Mouse (Mus musculus): ENCODE measurements around the gene Tarsl2. TPM values are rescaled to one million over a fixed set of nuclear protein-coding genes. Genes with fewer than 3 reads are reported as not detected.

The Tarsl2 gene
- polyA plus RNA-seq, 1 experiment: 3.7 TPM

DNA sequence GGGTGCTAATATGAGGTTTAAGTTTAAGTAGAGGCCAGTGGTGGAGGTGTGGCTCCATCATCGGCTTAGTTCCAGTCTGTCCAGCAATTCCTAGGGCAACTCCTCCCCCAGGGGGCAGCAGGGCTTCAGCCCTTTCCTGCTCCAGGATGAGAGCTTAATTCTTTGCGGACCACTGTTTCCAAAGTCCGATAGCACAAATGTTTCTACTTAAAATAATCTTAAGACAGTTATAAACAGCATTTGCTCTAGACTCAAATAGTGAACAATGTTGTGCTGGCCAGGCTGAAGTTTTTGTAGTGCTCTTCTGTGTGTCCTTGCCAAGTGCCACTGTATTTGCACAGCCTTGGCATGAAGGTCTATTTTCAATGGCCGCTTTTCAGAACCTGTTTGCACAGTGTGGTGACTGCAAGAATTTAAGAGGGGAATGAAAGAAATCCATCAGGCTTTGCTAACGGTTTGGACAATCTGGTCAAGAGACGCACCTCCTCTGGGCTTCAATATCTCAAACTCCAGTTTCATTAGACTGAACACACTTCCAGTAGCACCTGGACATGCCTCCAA is 757 bp upstream of the Tarsl2 start:
- TF ChIP-seq CTCF (IDR thresholded peaks at IDR 0.05; ENCODE audit: low read depth, low read length) (no peak), POLR2A (IDR thresholded peaks at IDR 0.05; ENCODE audit: borderline replicate concordance, low read depth, low read length) (no peak)
- Histone ChIP-seq H3K4me3 (ENCODE audit: insufficient read depth, low read length) (peak overlapping the region; percentile 9; the same call in 1 of the 2 replicates), H3K4me1 (ENCODE audit: control insufficient read depth, insufficient read depth, low read length) (no peaks in the 10 kb centered on the region), H3K27ac (ENCODE audit: insufficient read depth, low read depth, low read length) (no peak overlapping the region)

DNA sequence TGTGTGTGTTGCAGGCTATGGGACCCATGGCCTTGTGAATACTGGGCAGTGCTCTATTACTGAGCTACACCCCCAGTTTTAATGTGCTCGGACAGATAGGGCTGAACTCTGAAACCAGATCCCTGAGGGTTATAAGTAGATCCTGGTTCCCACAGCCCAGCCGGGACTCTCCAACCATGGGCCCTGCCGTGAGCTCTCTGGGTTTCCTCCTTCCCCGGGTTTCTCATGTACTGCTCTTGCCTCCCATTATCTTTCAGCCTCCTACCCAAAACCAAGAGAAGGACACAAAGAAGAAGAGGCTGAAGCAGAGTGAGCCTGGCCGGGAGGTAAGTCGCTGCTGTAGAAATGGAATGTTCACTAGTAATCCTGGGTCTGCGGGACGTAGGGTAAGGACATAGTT is 1.3 kb downstream of the Tarsl2 start:
- TF ChIP-seq CTCF (IDR thresholded peaks at IDR 0.05; ENCODE audit: low read depth, low read length) (no peak), POLR2A (IDR thresholded peaks at IDR 0.05; ENCODE audit: borderline replicate concordance, low read depth, low read length) (no peak)
- H3K4me3 ChIP-seq (ENCODE audit: insufficient read depth, low read length): no peak overlapping the region
- peaks cover 7% of the 10 kb centered on the region for H3K4me1 ChIP-seq (ENCODE audit: control insufficient read depth, insufficient read depth, low read length)
- no peak overlapping the region for H3K27ac ChIP-seq (ENCODE audit: insufficient read depth, low read depth, low read length)

DNA sequence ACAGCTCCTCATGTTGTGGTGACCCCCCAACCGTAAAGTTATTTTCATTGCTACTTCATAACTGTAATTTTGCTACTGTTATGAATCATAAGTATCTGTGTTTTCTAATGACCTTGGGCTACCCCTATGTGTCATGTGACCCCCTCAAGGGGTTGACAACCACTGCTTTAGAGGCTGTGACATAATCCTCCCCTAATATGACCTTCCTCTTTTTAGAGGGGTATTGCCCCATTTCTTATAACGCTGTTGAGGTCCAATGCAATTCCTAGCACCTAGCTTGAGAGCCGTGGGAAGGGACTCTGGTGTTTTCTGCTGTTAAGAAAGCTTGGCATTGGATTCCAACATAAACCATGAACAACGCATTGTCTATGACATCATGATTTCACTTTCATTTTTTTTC is 6.0 kb downstream of the Tarsl2 start:
- H3K4me1 ChIP-seq (ENCODE audit: control insufficient read depth, insufficient read depth, low read length): peaks cover 7% of the 10 kb centered on the region
- TF ChIP-seq CTCF (IDR thresholded peaks at IDR 0.05; ENCODE audit: low read depth, low read length): no peak
- no peak overlapping the region for H3K27ac ChIP-seq (ENCODE audit: insufficient read depth, low read depth, low read length)
- no peak overlapping the region for H3K4me3 ChIP-seq (ENCODE audit: insufficient read depth, low read length)

DNA sequence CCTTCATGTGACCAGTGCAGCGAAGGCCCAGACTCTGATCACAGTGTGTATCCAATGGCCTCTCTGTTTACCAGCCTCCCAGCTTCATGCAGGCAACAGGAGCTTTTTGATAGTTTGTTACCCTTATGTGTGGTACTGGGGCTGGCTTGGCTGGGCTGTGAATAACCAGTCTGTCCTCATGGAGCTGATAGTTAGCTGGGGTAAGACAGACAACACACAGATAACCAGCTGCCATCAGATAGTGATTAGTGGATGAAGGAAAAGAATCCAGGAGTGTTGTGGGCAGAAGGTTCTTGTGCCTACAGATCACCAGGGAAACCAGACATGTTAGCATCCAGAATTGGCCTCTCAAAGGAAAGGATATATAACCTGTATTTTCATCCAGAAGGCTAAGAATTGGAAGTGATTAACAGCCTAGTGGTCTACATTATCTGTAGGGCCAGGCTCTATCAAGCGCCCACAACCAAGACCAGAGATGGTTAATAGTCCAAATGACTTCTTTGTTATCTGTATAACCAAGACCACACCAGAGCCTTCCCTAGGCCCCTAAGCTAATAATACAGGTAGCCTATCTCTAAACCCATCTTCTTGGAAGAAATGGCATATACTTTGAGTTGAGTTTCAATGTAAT is 12.9 kb downstream of the Tarsl2 start:
- TF ChIP-seq CTCF (IDR thresholded peaks at IDR 0.05; ENCODE audit: low read depth, low read length) (no peak), POLR2A (IDR thresholded peaks at IDR 0.05; ENCODE audit: borderline replicate concordance, low read depth, low read length) (no peak)
- no peaks in the 10 kb centered on the region for H3K4me1 ChIP-seq (ENCODE audit: control insufficient read depth, insufficient read depth, low read length)
- no peak overlapping the region for H3K27ac ChIP-seq (ENCODE audit: insufficient read depth, low read depth, low read length)
- H3K4me3 ChIP-seq (ENCODE audit: insufficient read depth, low read length): no peak overlapping the region

DNA sequence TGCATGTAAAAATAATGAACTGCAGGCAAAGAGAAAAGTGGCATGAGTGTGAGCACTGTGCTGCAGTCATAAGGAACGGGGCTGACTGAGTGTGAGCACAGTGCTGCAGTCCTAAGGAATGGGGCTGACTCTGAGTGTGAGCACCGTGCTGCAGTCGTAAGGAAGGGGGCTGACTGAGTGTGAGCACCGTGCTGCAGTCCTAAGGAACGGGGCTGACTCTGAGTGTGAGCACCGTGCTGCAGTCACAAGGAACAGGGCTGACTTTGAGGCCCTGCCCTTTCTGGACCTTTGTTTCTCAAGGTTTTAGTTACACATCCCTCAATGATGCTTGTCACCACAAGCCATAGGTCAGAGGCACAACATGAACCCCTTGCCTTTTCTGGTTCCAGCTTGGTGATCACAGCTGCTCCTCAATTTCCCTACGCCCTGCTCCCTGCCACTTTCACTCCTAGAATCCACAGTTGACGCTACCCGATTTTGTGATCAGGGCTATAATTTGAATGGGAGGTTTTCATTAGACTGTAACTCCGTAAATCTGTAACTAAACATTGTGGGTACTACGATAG is 18.6 kb downstream of the Tarsl2 start:
- Histone ChIP-seq H3K4me3 (ENCODE audit: insufficient read depth, low read length) (no peak overlapping the region), H3K4me1 (ENCODE audit: control insufficient read depth, insufficient read depth, low read length) (no peaks in the 10 kb centered on the region), H3K27ac (ENCODE audit: insufficient read depth, low read depth, low read length) (no peak overlapping the region)
- no peak for TF ChIP-seq POLR2A (IDR thresholded peaks at IDR 0.05; ENCODE audit: borderline replicate concordance, low read depth, low read length)
- no peak for TF ChIP-seq CTCF (IDR thresholded peaks at IDR 0.05; ENCODE audit: low read depth, low read length)

DNA sequence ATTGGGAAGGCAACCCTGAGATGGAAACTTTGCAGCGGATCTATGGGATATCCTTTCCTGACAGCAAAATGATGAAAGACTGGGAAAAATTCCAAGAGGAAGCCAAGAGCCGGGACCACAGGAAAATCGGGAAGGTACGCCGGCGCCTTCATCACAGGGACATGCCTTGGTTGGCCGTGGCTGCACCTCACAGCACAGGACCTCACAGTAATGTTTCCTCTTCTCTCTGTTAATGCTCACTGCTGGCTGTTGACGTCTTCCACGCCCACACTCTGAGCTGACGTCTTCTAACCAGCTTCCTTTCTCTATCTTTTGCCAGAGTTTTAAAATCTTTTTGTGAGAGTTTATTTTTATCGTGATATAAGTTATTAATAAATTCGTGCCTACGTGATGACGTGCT is 19.2 kb downstream of the Tarsl2 start:
- no peak overlapping the region for H3K27ac ChIP-seq (ENCODE audit: insufficient read depth, low read depth, low read length)
- no peak for TF ChIP-seq POLR2A (IDR thresholded peaks at IDR 0.05; ENCODE audit: borderline replicate concordance, low read depth, low read length)
- no peak for TF ChIP-seq CTCF (IDR thresholded peaks at IDR 0.05; ENCODE audit: low read depth, low read length)
- no peak overlapping the region for H3K4me3 ChIP-seq (ENCODE audit: insufficient read depth, low read length)
- no peaks in the 10 kb centered on the region for H3K4me1 ChIP-seq (ENCODE audit: control insufficient read depth, insufficient read depth, low read length)

DNA sequence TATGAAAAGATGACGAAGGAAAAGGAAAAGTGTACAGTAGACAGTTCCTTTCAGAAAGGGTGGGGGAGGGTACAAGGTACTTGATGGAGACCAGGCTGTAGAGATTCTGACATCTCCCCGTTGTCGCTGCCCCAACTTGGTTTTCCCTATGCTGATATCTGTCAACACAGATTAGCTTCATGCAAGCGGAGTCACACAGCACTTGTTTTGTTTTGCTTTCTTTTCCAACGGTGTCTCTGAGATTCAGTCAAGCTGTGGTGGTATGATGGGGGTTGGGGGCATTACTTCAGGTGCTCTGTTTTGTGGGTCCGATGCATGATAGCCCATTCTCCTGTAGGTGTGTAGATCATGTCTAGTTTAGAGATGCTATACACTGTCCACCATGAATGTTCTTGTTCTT is 22.8 kb downstream of the Tarsl2 start:
- H3K4me1 ChIP-seq (ENCODE audit: control insufficient read depth, insufficient read depth, low read length): no peaks in the 10 kb centered on the region
- H3K4me3 ChIP-seq (ENCODE audit: insufficient read depth, low read length): no peak overlapping the region
- no peak overlapping the region for H3K27ac ChIP-seq (ENCODE audit: insufficient read depth, low read depth, low read length)
- TF ChIP-seq POLR2A (IDR thresholded peaks at IDR 0.05; ENCODE audit: borderline replicate concordance, low read depth, low read length) (no peak), CTCF (IDR thresholded peaks at IDR 0.05; ENCODE audit: low read depth, low read length) (no peak)

DNA sequence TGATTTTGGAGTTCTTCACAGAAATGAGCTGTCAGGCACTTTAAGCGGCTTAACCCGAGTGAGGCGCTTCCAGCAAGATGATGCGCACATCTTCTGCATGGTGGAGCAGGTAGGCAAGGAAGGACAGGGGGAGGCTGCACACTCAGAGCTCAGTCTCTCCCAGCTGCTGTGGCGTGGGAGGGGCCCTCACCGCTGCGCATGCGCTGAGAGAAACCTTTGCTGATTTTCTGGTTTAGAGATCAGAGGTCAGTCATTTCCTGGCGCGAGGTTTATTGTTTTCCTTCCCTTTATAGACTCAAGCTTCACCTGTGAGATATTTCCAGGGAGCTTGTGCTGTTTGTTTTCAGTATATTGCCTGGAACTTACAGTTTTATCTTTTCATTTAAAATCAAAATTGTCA is 33.4 kb downstream of the Tarsl2 start:
- Histone ChIP-seq H3K4me1 (ENCODE audit: control insufficient read depth, insufficient read depth, low read length) (peaks cover 8% of the 10 kb centered on the region), H3K4me3 (ENCODE audit: insufficient read depth, low read length) (no peak overlapping the region)
- TF ChIP-seq CTCF (IDR thresholded peaks at IDR 0.05; ENCODE audit: low read depth, low read length): no peak
- no peak for TF ChIP-seq POLR2A (IDR thresholded peaks at IDR 0.05; ENCODE audit: borderline replicate concordance, low read depth, low read length)

DNA sequence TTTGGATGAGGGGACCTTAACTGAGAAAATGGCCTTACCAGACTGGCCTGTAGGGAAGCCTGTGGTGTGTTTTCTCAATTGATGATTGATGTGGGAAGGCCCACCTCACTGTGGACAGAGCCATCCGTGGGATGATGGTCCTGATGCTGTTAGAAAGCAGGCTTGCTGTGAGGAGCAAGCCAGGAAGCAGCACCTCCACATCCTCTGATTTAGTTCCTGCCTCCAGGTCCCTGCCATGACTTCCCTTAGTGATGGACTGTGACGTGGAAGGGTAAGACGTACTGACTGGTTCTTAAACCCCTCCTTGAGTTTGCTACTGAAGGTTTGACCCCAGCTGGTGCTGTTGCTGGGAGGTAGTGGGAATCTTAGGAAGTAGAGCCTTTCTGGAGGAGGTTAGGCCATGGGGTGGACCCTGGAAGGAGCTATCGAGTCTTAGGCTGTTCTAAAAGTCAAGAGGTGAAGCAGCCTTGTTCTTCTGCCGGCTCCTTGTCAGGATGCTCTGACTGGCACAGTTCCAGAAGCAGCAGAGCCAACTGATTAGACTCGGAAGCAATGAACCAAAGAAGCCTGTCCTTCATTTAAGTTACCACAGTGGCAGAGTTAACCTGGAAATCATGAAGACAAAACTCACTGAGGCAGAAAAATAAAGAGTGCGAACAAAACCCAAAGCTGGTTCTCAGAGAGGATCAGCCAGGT is 34.4 kb downstream of the Tarsl2 start:
- Histone ChIP-seq H3K4me3 (ENCODE audit: insufficient read depth, low read length) (no peak overlapping the region), H3K27ac (ENCODE audit: insufficient read depth, low read depth, low read length) (no peak overlapping the region), H3K4me1 (ENCODE audit: control insufficient read depth, insufficient read depth, low read length) (peaks cover 8% of the 10 kb centered on the region)
- TF ChIP-seq POLR2A (IDR thresholded peaks at IDR 0.05; ENCODE audit: borderline replicate concordance, low read depth, low read length): no peak
- TF ChIP-seq CTCF (IDR thresholded peaks at IDR 0.05; ENCODE audit: low read depth, low read length): no peak

More for the DNA sequence above, 33.4 kb downstream of the Tarsl2 start:
- H3K27ac ChIP-seq (ENCODE audit: insufficient read depth, low read depth, low read length): no peak overlapping the region

DNA sequence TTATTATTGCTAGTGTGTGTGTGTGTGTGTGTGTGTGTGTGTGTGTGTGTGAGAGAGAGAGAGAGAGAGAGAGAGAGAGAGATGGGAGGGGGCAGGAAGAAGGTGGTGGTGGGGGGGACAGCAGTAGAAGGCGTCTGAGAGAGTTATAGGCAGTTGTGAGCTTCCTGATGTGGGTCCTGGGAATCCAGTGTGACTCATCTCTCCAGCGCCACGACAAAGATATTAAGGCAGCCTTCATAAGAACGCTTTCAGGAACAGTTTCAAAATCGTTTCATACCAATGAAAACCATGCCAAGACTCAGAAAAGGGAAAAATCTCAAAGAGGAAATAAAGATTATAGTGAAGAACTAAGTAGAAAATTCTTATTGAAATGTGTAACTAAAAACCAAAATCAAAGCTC is 36.5 kb downstream of the Tarsl2 start:
- TF ChIP-seq POLR2A (IDR thresholded peaks at IDR 0.05; ENCODE audit: borderline replicate concordance, low read depth, low read length) (no peak), CTCF (IDR thresholded peaks at IDR 0.05; ENCODE audit: low read depth, low read length) (no peak)
- Histone ChIP-seq H3K4me3 (ENCODE audit: insufficient read depth, low read length) (no peak overlapping the region), H3K27ac (ENCODE audit: insufficient read depth, low read depth, low read length) (no peak overlapping the region), H3K4me1 (ENCODE audit: control insufficient read depth, insufficient read depth, low read length) (peaks cover 8% of the 10 kb centered on the region)
